Mouse (Mus musculus): Measurements from ENCODE around the gene 1600014C23Rik. TPM values are rescaled to one million over a fixed set of nuclear protein-coding genes. Genes with fewer than 3 reads are reported as not detected.

Gene 1600014C23Rik
- not detected for polyA plus RNA-seq (2017; shearing (Covaris generic))

GRCm38 (mm10) chr17:45733735-45734301, at the start of gene 1600014C23Rik:
1600014C23Rik (minus strand) TSS chr17:45733844.

GRCm38 (mm10) chr17:45686716-45687115, 46.9 kb downstream of the 1600014C23Rik start, which contains the start of gene Tmem63b:
Tmem63b (minus strand) TSS chr17:45686905.

GRCm38 (mm10) chr17:45686093-45686619, 47.5 kb downstream of the 1600014C23Rik start, which contains the start of gene Mrpl14:
Mrpl14 (plus strand) TSS chr17:45686322.

Other genes starting within 250 kb of the 1600014C23Rik start
- 21.1 TPM for gene Aars2, start 227.0 kb downstream of the 1600014C23Rik start, polyA plus RNA-seq (2017; shearing (Covaris generic))
- not detected for gene Tcte1, start 210.4 kb downstream of the 1600014C23Rik start, polyA plus RNA-seq (2017; shearing (Covaris generic))
- gene Tmem151b, start 184.2 kb downstream of the 1600014C23Rik start, polyA plus RNA-seq (2017; shearing (Covaris generic)): not detected
- 52.3 TPM for gene Nfkbie, start 178.1 kb downstream of the 1600014C23Rik start, polyA plus RNA-seq (2017; shearing (Covaris generic))
- 32.3 TPM for gene Slc35b2, start 170.0 kb downstream of the 1600014C23Rik start, polyA plus RNA-seq (2017; shearing (Covaris generic))
- gene Hsp90ab1, start 160.6 kb downstream of the 1600014C23Rik start, polyA plus RNA-seq (2017; shearing (Covaris generic)): 1,260 TPM
- 53.6 TPM for gene Slc29a1, start 134.2 kb downstream of the 1600014C23Rik start, polyA plus RNA-seq (2017; shearing (Covaris generic))
- not detected for gene Mymx, start 131.7 kb downstream of the 1600014C23Rik start, polyA plus RNA-seq (2017; shearing (Covaris generic))
- gene Capn11, start 74.5 kb downstream of the 1600014C23Rik start, polyA plus RNA-seq (2017; shearing (Covaris generic)): 1.1 TPM
- gene Mrpl14, start 47.5 kb downstream of the 1600014C23Rik start, polyA plus RNA-seq (2017; shearing (Covaris generic)): 32.1 TPM
- gene Tmem63b, start 46.9 kb downstream of the 1600014C23Rik start, polyA plus RNA-seq (2017; shearing (Covaris generic)): 17.7 TPM

Data from naive thymus-derived CD4-positive, alpha-beta T cell, adult 5 months (primary cell).